Mouse (Mus musculus) limb, embryonic 15.5 days (tissue): ENCODE measurements around the gene Synpo2l. TPM values are rescaled to one million over a fixed set of nuclear protein-coding genes. Genes with fewer than 3 reads are reported as not detected.
A peak's percentile ranks its signal among the peaks of the same experiment; 100 is the strongest.

ENCODE experiments used
- ATAC-seq: fragments of 200-750 bp; cut with Nextera tagmentation; 2 replicates; pipeline ENCODE4 v1.8.0; 2017; ENCODE audit warnings: low read depth, moderate TSS enrichment; ENCODE audit not compliant: insufficient number of reproducible peaks, low FRiP score, low TSS enrichment
- H3K27ac ChIP-seq: fragments of 300-500 bp; sonication (generic); 2 replicates; pipeline ENCODE4 v1.5.1; 2015; ENCODE audit warnings: moderate library complexity, mild to moderate bottlenecking, inconsistent platforms
- H3K27me3 ChIP-seq: fragments of 300-500 bp; sonication (generic); 2 replicates; pipeline ENCODE4 v1.6.1; 2015; ENCODE audit warnings: inconsistent platforms
- H3K36me3 ChIP-seq: fragments of 300-500 bp; sonication (generic); 2 replicates; pipeline ENCODE4 v1.6.1; 2015; ENCODE audit warnings: inconsistent platforms
- H3K4me1 ChIP-seq: fragments of 300-500 bp; sonication (generic); 2 replicates; pipeline ENCODE4 v1.6.1; 2015; ENCODE audit warnings: inconsistent platforms
- H3K4me2 ChIP-seq: fragments of 300-500 bp; sonication (generic); 2 replicates; pipeline ENCODE4 v1.6.1; 2015; ENCODE audit warnings: mild to moderate bottlenecking, inconsistent platforms
- H3K4me3 ChIP-seq: fragments of 300-500 bp; sonication (generic); 2 replicates; pipeline ENCODE4 v1.5.1; 2015; ENCODE audit warnings: mild to moderate bottlenecking, inconsistent platforms
- H3K9ac ChIP-seq: fragments of 300-500 bp; sonication (generic); 2 replicates; pipeline ENCODE4 v1.6.1; 2015; ENCODE audit warnings: inconsistent platforms
- H3K9me3 ChIP-seq: fragments of 300-500 bp; sonication (generic); 2 replicates; pipeline ENCODE4 v1.6.1; 2016; ENCODE audit warnings: inconsistent platforms
- whole genome bisulfite sequencing: fragments of 180-500 bp; shearing (Covaris S2); methylation state at CpG from one replicate; pipeline ENCODE4 v1.1.7; 2015; 5-methylcytosine and 5-hydroxymethylcytosine counted together
- polyA plus RNA-seq: library from polyadenylated mRNA; unstranded; fragments of >200 nt; fragmentation: Nextera tagmentation; extraction: Ambion mirVana; gene quantifications from 2 replicates; pipeline ENCODE4 v1.2.1, GENCODE M21; 2015

The Synpo2l gene
- polyA plus RNA-seq, 1 experiment from 2014 or later = 20.6 TPM

DNA sequence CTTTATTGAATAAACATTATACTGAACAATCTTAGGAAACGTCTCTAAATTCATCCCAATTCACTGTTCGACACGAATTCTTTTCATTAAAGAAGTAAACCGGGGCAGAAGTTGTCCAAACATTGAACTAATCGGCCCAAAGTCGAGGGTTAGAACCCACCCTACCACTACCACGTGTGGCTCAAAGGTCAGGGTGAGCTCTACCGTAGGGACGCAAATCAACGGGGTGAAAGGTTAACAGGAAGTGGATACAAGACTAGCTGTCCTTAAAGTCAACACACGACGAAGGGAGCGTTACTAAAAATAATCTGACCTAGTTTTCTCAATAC, 5.5 kb upstream of the Synpo2l start:
- Histone ChIP-seq H3K4me3 (peak overlapping the region; percentile 82), H3K4me2 (peak overlapping the region; percentile 59), H3K27me3 (no peaks in the 10 kb centered on the region), H3K9ac (no peak overlapping the region), H3K36me3 (peaks cover 28% of the 10 kb centered on the region), H3K27ac (peak overlapping the region; percentile 94), H3K9me3 (no peaks in the 10 kb centered on the region), H3K4me1 (peaks cover 9% of the 10 kb centered on the region)
- WGBS = 12% methylated on average over 13 of the region's 13 CpGs
- no peak for ATAC-seq

DNA sequence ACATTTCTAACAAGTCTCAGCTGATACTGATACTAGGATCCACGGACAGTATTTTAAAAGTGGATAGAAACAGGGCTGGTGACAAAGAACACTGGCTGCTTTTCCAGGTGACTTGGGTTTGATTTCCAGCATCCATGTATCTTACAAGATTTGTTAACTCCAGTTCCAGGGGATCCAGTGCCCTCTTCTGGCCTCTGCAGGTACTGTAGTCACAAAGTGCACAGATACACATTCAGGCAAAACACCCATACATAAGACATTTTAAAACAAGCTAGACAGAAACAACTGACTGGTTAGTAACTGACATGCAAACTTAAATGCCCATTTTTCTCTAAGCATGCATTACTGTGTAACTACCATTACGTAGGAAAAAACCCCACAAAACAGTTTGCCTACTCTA, 4.8 kb upstream of the Synpo2l start:
- Histone ChIP-seq H3K27ac (no peak overlapping the region), H3K27me3 (no peaks in the 10 kb centered on the region), H3K36me3 (peaks cover 21% of the 10 kb centered on the region), H3K9me3 (no peaks in the 10 kb centered on the region), H3K9ac (no peak overlapping the region), H3K4me2 (no peak overlapping the region), H3K4me3 (no peak overlapping the region), H3K4me1 (peaks cover 9% of the 10 kb centered on the region)
- ATAC-seq = no peak
- WGBS = 96% methylated on average over 2 of the region's 2 CpGs

DNA sequence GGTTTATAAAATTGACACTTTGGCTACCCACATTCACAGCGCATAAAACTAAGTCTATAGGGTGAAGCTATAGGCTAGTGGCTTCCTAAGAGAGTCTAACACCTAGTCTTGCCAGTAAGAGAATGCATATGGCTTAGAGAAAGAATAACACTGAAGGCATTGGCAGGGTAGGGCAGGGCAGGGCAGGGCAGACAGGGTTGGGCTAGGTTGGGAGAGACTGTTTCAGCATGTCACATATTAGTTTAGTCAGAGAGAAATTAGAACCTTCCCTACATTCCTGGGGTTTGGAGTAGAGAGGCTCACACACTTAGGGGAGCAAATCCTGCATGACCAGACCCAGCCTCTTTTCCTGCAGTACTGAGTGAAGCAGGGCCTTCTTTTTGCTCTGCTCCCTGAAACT, 685 bp downstream of the Synpo2l start:
- 0 out of 2 replicates have a peak overlapping the region, but pooled peaks have one; percentile 11 for H3K27ac ChIP-seq
- H3K9ac ChIP-seq = no peak overlapping the region
- 58% methylated on average over 1 of the region's 1 CpGs for WGBS

DNA sequence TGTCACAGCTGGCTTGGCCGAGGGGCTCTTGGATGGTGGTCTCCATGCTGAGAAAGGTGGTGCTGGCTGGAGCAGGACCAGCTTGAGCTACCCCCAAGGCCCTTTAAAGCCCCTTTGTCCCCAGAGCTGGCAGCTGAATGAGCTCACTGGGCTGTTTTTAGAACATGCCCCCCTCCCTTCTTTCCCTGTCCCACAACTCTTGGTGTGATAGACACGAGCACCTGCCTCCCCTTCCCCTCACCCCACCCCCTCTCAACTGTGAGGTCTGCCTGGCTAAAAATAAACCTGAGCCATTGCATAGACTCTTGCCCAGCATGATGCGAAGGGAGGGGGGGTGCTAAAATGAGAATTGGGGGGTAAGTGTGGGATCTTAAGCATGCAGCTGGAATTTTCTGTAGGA, 3.7 kb downstream of the Synpo2l start:
- no peak overlapping the region for H3K4me2 ChIP-seq
- no peaks in the 10 kb centered on the region for H3K36me3 ChIP-seq
- ATAC-seq = peak; percentile 35; the same call in 1 of the 2 replicates
- peaks cover 33% of the 10 kb centered on the region for H3K4me1 ChIP-seq
- no peak overlapping the region for H3K9ac ChIP-seq
- no peaks in the 10 kb centered on the region for H3K27me3 ChIP-seq
- peak overlapping the region; percentile 74 for H3K27ac ChIP-seq
- 32% methylated on average over 3 of the region's 3 CpGs for WGBS
- peak overlapping the region; percentile 73; the same call in 1 of the 2 replicates for H3K4me3 ChIP-seq
- no peaks in the 10 kb centered on the region for H3K9me3 ChIP-seq

More for the DNA sequence above, 685 bp downstream of the Synpo2l start:
- no peak overlapping the region for H3K4me3 ChIP-seq
- no peaks in the 10 kb centered on the region for H3K27me3 ChIP-seq
- H3K4me2 ChIP-seq = no peak overlapping the region
- no peaks in the 10 kb centered on the region for H3K36me3 ChIP-seq
- ATAC-seq = no peak
- no peaks in the 10 kb centered on the region for H3K9me3 ChIP-seq
- H3K4me1 ChIP-seq = peaks cover 12% of the 10 kb centered on the region

DNA sequence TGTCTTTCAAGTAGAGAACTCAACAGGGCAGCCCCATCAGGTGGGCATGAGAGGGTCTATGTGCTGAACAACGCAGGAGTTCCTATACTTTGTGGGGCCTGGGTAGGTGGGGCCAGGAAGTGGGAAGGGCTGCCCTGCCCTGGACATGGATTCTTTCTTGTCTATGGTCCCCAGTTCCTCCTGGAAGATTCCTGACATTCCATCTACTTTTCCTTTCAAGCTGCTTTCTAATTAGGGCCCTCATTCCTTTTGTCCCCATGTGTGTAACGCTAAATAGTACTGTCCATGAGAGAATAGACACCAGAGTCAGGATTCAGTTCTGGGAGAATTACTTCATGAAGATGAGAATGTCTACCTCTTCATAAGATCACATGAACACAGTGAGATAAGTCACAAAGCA, 4.6 kb downstream of the Synpo2l start:
- H3K27me3 ChIP-seq = no peaks in the 10 kb centered on the region
- ATAC-seq = no peak
- no peak overlapping the region for H3K9ac ChIP-seq
- no peaks in the 10 kb centered on the region for H3K9me3 ChIP-seq
- WGBS = 64% methylated on average over 2 of the region's 2 CpGs
- no peaks in the 10 kb centered on the region for H3K36me3 ChIP-seq
- H3K27ac ChIP-seq = peak overlapping the region; percentile 74
- peaks cover 33% of the 10 kb centered on the region for H3K4me1 ChIP-seq
- no peak overlapping the region for H3K4me2 ChIP-seq
- H3K4me3 ChIP-seq = peak overlapping the region; percentile 73

DNA sequence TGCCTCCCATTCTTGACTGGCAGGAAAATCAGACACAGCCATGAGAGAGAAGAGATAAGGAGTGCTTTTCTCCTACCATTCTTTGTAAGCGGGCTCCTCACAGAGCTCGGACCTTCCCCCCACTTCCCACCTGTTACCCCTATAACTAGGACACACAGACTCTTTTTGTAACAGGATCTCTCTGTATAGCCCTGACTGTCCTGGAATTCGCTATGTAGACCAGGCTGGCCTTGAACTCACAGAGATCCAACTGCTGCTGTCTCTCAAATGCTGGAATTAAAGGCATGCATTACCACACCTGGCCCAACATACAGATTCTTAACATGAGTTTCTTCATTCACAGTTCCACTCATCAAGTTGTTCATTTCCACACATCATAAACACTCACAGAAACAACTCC, 5.4 kb downstream of the Synpo2l start:
- H3K4me2 ChIP-seq = 0 out of 2 replicates have a peak overlapping the region, but pooled peaks have one; percentile 89
- H3K27ac ChIP-seq = peak overlapping the region; percentile 97
- WGBS = 86% methylated on average over 3 of the region's 3 CpGs
- peak overlapping the region; percentile 73; the same call in 1 of the 2 replicates for H3K4me3 ChIP-seq
- ATAC-seq = no peak
- no peaks in the 10 kb centered on the region for H3K27me3 ChIP-seq
- no peaks in the 10 kb centered on the region for H3K9me3 ChIP-seq
- no peaks in the 10 kb centered on the region for H3K36me3 ChIP-seq
- H3K9ac ChIP-seq = no peak overlapping the region
- H3K4me1 ChIP-seq = peaks cover 33% of the 10 kb centered on the region

DNA sequence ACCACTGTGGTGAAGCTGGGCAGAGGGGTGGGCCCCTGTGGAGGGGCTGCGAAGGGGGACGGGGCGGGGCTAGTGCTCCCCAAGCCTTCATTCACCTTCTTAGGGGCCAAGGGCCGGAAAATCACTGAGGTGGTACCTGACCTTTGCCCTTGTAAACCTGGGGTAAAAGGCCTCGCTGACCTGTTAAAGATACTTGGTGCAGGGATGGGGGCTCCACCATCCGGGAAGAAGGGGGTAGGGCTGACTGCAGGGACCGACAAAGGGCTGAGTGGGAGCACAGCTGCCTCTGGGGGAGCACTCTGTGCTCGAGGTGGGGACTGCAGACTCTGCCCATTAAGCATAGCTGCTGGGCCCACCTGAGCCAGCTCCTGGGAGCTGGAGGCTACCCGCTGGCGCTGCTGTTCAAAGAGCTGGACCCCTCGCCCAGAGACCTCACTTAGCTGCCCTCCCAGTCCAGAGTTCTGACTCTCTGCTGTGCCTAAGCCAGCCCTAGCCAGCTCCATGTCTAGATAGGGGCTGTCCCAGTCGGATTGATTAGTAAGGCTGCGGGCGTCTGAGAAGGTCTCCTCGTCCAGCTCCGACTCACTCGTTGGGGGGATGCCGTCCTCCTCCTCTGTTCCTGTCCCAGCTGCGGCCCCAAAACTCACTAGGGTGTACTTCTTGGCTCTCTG, 6.4 kb downstream of the Synpo2l start:
- ATAC-seq = no peak; the same call in 1 of the 2 replicates
- Histone ChIP-seq H3K27ac (peak overlapping the region; percentile 97), H3K4me2 (peak overlapping the region; percentile 89), H3K9me3 (no peaks in the 10 kb centered on the region), H3K9ac (peak overlapping the region; percentile 80), H3K4me3 (peak overlapping the region; percentile 73), H3K27me3 (no peaks in the 10 kb centered on the region), H3K36me3 (no peaks in the 10 kb centered on the region), H3K4me1 (peaks cover 33% of the 10 kb centered on the region)
- WGBS = 11% methylated on average over 19 of the region's 19 CpGs

DNA sequence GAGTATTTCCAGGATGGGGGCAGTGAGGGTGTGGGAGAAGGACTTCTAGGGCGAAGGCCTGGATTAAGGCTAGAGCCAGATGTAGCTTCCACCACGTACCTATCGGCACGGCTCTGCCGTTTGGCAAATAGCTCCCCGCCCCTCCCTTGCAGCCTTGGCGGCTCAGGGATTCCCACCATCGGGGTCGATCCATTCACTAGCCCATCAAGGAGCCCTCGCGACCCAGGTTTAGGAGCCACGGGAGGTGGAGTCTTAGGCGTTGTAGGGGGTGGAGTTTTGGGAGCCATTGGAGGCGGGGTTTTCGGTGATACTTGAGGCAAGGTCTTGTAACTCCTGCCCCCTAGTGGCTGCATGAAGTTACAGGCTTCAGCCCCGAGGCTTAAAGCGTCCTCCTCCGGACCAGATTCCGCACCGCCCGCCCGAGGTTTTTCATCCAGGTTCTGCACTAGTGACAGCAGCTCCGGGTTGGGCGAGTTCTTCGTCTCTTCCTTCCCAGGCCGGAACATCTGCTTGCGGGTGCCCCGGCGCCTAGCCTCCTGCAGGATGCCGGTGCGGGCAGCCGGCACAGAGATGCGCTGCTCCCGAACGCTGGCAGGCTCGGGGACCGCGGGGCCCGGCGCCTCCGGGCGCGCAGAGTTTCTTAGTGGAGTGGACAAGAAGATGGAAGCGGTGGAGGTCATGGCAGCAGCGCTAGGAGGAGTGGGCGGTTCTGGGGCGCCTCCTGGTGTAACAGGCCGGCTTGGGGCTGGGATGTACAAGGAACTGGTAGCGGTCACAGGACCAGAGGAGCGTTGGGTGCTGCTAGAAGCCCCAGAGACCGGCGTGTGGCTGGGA, 7.1 kb downstream of the Synpo2l start:
- peak; percentile 76 for ATAC-seq
- 1% methylated on average over 51 of the region's 52 CpGs for whole genome bisulfite sequencing

DNA sequence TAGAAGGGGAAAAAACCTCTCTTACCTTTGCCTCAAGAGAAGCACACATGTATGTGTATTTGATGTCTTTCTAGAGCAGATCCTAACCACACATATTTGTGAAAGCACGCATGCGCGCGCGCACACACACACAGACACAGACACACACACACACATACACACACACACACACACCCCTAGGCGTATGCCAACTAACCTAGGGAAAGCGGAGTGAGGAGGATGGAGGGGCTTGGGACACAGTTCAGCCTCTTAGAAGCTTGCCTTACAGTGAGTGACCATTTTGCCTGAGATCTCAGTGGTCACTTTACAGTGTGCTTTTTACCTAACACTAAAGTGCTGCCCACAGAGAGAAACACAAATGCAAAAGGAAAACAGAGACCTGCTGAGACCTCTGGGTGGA, 8.5 kb downstream of the Synpo2l start:
- H3K27me3 ChIP-seq = no peaks in the 10 kb centered on the region
- 97% methylated on average over 7 of the region's 7 CpGs for WGBS
- no peak overlapping the region for H3K4me3 ChIP-seq
- H3K27ac ChIP-seq = no peak overlapping the region
- peaks cover 30% of the 10 kb centered on the region for H3K4me1 ChIP-seq
- H3K4me2 ChIP-seq = no peak overlapping the region
- no peak overlapping the region for H3K9ac ChIP-seq
- no peak for ATAC-seq
- H3K9me3 ChIP-seq = no peaks in the 10 kb centered on the region
- H3K36me3 ChIP-seq = no peaks in the 10 kb centered on the region

More for the DNA sequence above, 7.1 kb downstream of the Synpo2l start:
- Histone ChIP-seq H3K4me3 (peak overlapping the region; percentile 73), H3K4me2 (peak overlapping the region; percentile 89), H3K27ac (peak overlapping the region; percentile 97), H3K9me3 (no peaks in the 10 kb centered on the region), H3K36me3 (no peaks in the 10 kb centered on the region), H3K4me1 (peaks cover 33% of the 10 kb centered on the region), H3K27me3 (no peaks in the 10 kb centered on the region), H3K9ac (peak overlapping the region; percentile 80)

DNA sequence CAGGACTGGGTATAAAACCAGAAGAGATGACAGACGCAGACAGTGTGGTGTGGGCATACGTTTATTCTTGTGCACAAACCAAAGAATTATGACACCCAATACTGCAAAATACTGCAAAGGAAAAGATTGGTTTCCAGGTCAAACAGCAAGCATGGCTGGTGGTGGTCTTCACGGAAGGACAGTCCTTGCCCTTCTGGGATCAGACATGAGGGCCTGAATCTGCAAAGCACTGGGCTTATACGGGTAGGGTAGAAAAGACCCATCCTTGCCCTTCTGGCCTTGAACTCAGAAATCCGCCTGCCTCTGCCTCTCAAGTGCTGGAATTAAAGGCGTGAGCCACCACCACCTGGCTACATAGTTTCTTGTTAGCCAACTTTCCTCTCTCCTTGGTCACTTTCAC, 9.3 kb downstream of the Synpo2l start:
- Histone ChIP-seq H3K36me3 (no peaks in the 10 kb centered on the region), H3K4me2 (no peak overlapping the region), H3K27ac (no peak overlapping the region), H3K9ac (no peak overlapping the region), H3K4me1 (peaks cover 24% of the 10 kb centered on the region), H3K4me3 (no peak overlapping the region), H3K9me3 (no peaks in the 10 kb centered on the region), H3K27me3 (no peaks in the 10 kb centered on the region)
- WGBS = 81% methylated on average over 6 of the region's 6 CpGs
- no peak for ATAC-seq

DNA sequence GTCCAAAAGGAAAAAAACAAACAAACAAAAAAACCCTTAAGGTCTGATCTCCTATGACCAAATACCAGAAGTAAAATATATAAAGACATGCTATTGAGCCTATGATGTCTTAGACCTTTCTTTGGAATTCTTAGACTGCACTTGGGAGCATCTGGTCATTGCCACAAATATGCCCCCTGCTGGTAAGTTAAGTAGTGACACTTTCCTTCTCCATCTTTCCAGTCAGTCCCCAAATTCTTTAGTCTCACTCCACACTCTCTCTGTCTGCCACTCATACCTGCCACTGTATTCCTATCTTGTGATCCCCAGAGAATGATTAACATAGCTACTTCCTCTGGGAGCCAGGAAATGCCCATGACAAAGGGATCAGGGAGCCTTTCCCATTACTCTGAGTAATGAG, 9.8 kb downstream of the Synpo2l start:
- no peak for ATAC-seq
- Histone ChIP-seq H3K4me3 (no peak overlapping the region), H3K9ac (no peak overlapping the region), H3K4me1 (peaks cover 22% of the 10 kb centered on the region), H3K9me3 (no peaks in the 10 kb centered on the region), H3K27me3 (no peaks in the 10 kb centered on the region), H3K36me3 (no peaks in the 10 kb centered on the region), H3K4me2 (no peak overlapping the region), H3K27ac (no peak overlapping the region)

DNA sequence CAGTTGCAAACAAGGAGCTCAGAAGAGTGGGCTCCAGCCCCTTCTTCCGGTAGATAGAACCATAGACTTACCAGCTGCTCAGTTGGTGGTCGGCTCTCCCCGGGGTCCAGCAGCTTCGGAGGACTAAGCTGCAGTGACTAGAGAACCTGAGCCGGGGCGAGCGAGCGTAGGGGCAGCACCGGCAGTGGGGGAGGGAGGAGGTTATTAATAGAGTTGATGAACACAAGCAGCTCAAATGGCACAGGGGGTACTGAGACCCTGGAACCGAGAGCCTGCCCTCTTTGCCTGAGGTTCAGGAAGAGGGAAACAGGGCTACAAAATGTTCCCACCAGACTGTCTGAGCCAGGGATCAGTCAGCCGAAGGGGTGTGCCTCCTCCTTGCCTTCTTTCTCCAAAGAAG, 11.8 kb downstream of the Synpo2l start, which contains the start of gene Myoz1:
Gene Myoz1, minus strand, starts transcription at position 180 of the 400 bp plus-strand sequence.
- ATAC-seq = no peak
- WGBS = 49% methylated on average over 11 of the region's 11 CpGs

More for the DNA sequence above, 11.8 kb downstream of the Synpo2l start, which contains the start of gene Myoz1:
- Histone ChIP-seq H3K4me3 (no peak within 1 kb of the TSS), H3K4me2 (no peak within 1 kb of the TSS), H3K27me3 (no peaks in the 10 kb centered on the region), H3K4me1 (peaks cover 9% of the 10 kb centered on the region), H3K27ac (no peak within 1 kb of the TSS), H3K36me3 (no peaks in the 10 kb centered on the region), H3K9me3 (no peaks in the 10 kb centered on the region), H3K9ac (no peak within 1 kb of the TSS)
